16 mouse cellular contexts compared by ENCODE assay signal in the genomic region with DNA sequence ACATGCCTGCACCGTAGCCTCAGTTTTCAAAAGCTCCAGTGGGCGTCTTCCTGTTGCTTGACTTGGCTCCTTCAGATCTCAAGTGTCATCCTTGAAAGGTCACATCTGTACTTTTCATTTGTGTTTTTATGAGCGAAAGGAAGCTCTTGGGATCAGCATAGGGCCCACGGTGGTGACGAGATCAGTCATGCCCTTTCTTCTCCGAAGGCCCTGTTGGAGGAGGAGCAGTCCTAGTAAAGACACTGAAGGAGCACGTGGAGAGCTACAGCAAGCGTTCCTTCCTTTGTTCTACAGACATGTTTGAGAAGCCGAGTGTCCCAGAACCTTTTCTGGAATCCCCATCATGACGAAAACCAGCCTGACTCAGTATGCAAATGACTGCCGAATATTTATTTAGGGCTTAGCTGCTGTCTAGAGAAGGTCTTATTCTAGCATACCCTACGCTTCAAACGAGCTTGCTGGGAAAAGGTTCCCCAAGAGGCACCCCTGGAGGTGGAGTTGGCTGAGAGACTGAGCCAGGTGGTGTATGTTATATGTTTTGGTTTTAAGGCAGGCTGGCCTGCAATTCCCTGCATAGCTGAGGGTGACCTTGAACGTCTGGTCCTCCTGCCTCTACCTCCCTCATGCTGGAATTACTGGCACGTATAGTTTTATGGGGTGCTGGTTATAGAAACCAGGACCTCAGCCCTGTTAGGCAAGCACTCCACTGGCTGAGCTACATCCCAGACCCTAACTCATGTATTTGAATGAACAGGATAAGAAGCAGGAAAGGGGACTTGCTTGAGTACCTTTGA.
DNase-seq lines count a peak whose midpoint lies in the region; ATAC-seq and TF ChIP-seq lines count a peak whose summit lies in the region.
"Had no signal": no experiment of that assay in that cellular context is flagged by ENCODE, and none has a peak within 500 bp of the region (broad histone marks: within the 10 kb centered on the region; RNA-seq: fewer than 3 reads in every experiment).

No protein-coding gene starts in this region.

- H3K4me3 ChIP-seq in kidney, embryonic 16.5 days (ENCODE audit: low read length) = no peak overlapping the region
- H3K4me3 ChIP-seq in CH12.LX (replicated peaks in 1 of 3; ENCODE audit: low read depth in 2 of 3, low read length in 2 of 3, poor library complexity in 1 of 3) = no peak overlapping the region
- H3K4me3 ChIP-seq in embryonic facial prominence, embryonic 12.5 days = no peak overlapping the region
- no peak overlapping the region for H3K4me3 ChIP-seq in limb, embryonic 12.5 days (replicated peaks)
- H3K4me3 ChIP-seq in forebrain, embryonic 12.5 days (replicated peaks) = no peak overlapping the region
- H3K4me3 ChIP-seq: heart, adult 2 months; hindbrain, embryonic 10.5 days had no signal

- ATAC-seq in kidney, embryonic 16.5 days (ENCODE audit: low FRiP score, low TSS enrichment) = no peak
- no peak for ATAC-seq in embryonic facial prominence, embryonic 12.5 days (ENCODE audit: insufficient number of reproducible peaks, insufficient read depth, low FRiP score, low TSS enrichment)
- peak; percentile 55 for ATAC-seq in limb, embryonic 12.5 days (ENCODE audit: insufficient number of reproducible peaks, insufficient read depth, low FRiP score, low TSS enrichment, low read depth)
- no peak for ATAC-seq in forebrain, embryonic 12.5 days (ENCODE audit: low FRiP score)
- ATAC-seq: forebrain, postnatal 0 days had no signal

- no peaks in the 10 kb centered on the region for H3K9me3 ChIP-seq in kidney, embryonic 16.5 days (ENCODE audit: low read length)
- H3K9me3 ChIP-seq in CH12.LX (replicated peaks; ENCODE audit: low read length) = no peaks in the 10 kb centered on the region
- no peaks in the 10 kb centered on the region for H3K9me3 ChIP-seq in embryonic facial prominence, embryonic 12.5 days
- H3K9me3 ChIP-seq in limb, embryonic 12.5 days = no peaks in the 10 kb centered on the region
- H3K9me3 ChIP-seq in forebrain, embryonic 12.5 days = no peaks in the 10 kb centered on the region
- H3K9me3 ChIP-seq: hindbrain, embryonic 10.5 days had no signal

- H3K27me3 ChIP-seq in kidney, embryonic 16.5 days (ENCODE audit: insufficient read depth, low read length) = no peaks in the 10 kb centered on the region
- no peaks in the 10 kb centered on the region for H3K27me3 ChIP-seq in CH12.LX (replicated peaks)
- H3K27me3 ChIP-seq in embryonic facial prominence, embryonic 12.5 days = no peaks in the 10 kb centered on the region
- H3K27me3 ChIP-seq in limb, embryonic 12.5 days = no peaks in the 10 kb centered on the region
- H3K27me3 ChIP-seq in forebrain, embryonic 12.5 days = 0 out of 2 replicates have a peak, but pooled peaks cover 4% of the 10 kb centered on the region

- no peak for TF ChIP-seq EP300 in CH12.LX (IDR thresholded peaks at IDR 0.05; ENCODE audit: low read length)

- no peak for TF ChIP-seq POLR2A in CH12.LX (IDR thresholded peaks at IDR 0.05; ENCODE audit: low read depth, low read length)

- no peak for DNase-seq in kidney, adult 11 months
- peak; percentile 31 for DNase-seq in CH12.LX (ENCODE audit: extremely low read depth)
- DNase-seq in cerebellum, adult 8-10 months = no peak
- no peak for DNase-seq in right cerebral cortex, adult 2 months (ENCODE audit: low spot score in 2 of 2)
- DNase-seq: adrenal gland, postnatal 36 days; cerebellum, postnatal 10 days; forebrain, postnatal 0 days; gastrocnemius, postnatal 10 days; heart, adult 2 months; right cerebral cortex, adult 18-20 months; thymus, postnatal 36 days had no signal

- in situ Hi-C loops in CH12.LX (cut with MboI; ENCODE audit: low pct_ligation_motif_present, low pct_unique_long_range_greater_than_20kb, low sequenced_read_pairs) = no loop called here

- dilution Hi-C loops in CH12.LX (cut with MboI; ENCODE audit: extremely low pct_ligation_motif_present, extremely low pct_unique_long_range_greater_than_20kb, low sequenced_read_pairs) = no loop called here

- no peak for TF ChIP-seq CTCF in CH12.LX (conservative IDR thresholded peaks at IDR 0.05 in 1 of 2, IDR thresholded peaks at IDR 0.05 in 1 of 2; ENCODE audit: low read depth in 2 of 2, low read length in 2 of 2)

- H3K4me2 ChIP-seq in kidney, embryonic 16.5 days (replicated peaks; ENCODE audit: low read depth, low read length) = no peak overlapping the region
- H3K4me2 ChIP-seq in CH12.LX (ENCODE audit: insufficient read depth, low read depth, poor library complexity, severe bottlenecking) = peak overlapping the region; percentile 16; the same call in 1 of the 2 replicates
- H3K4me2 ChIP-seq in embryonic facial prominence, embryonic 12.5 days (replicated peaks) = no peak overlapping the region
- no peak overlapping the region for H3K4me2 ChIP-seq in limb, embryonic 12.5 days
- no peak overlapping the region for H3K4me2 ChIP-seq in forebrain, embryonic 12.5 days

- H3K9ac ChIP-seq in kidney, embryonic 16.5 days (replicated peaks; ENCODE audit: low read length) = no peak overlapping the region
- no peak overlapping the region for H3K9ac ChIP-seq in CH12.LX (ENCODE audit: insufficient read depth, low read depth)
- H3K9ac ChIP-seq in embryonic facial prominence, embryonic 12.5 days = no peak overlapping the region
- H3K9ac ChIP-seq in limb, embryonic 12.5 days (replicated peaks) = no peak overlapping the region
- H3K9ac ChIP-seq in forebrain, embryonic 12.5 days = no peak overlapping the region
- H3K9ac ChIP-seq: forebrain, postnatal 0 days had no signal

- peaks cover 14% of the 10 kb centered on the region for H3K4me1 ChIP-seq in kidney, embryonic 16.5 days (ENCODE audit: insufficient read depth, low read length)
- H3K4me1 ChIP-seq in CH12.LX (ENCODE audit: control insufficient read depth in 1 of 2, insufficient read depth in 2 of 2) = peaks cover 0 to 21% of the 10 kb centered on the region in 2 experiments; a peak in 2 of 4 replicates
- peaks cover 38% of the 10 kb centered on the region for H3K4me1 ChIP-seq in embryonic facial prominence, embryonic 12.5 days
- H3K4me1 ChIP-seq in limb, embryonic 12.5 days (replicated peaks) = peaks cover 43% of the 10 kb centered on the region
- no peaks in the 10 kb centered on the region for H3K4me1 ChIP-seq in forebrain, embryonic 12.5 days

- H3K79me2 ChIP-seq in CH12.LX (replicated peaks; ENCODE audit: control insufficient read depth, extremely low read depth, insufficient read depth, poor library complexity, severe bottlenecking) = no peaks in the 10 kb centered on the region

- H3K27ac ChIP-seq in kidney, embryonic 16.5 days (ENCODE audit: low read length) = peak overlapping the region; percentile 87
- H3K27ac ChIP-seq in CH12.LX (ENCODE audit: insufficient read depth, low read depth) = no peak overlapping the region
- H3K27ac ChIP-seq in embryonic facial prominence, embryonic 12.5 days = peak overlapping the region; percentile 91; the same call in 1 of the 2 replicates
- peak overlapping the region; percentile 90 for H3K27ac ChIP-seq in limb, embryonic 12.5 days
- no peak overlapping the region for H3K27ac ChIP-seq in forebrain, embryonic 12.5 days
- H3K27ac ChIP-seq: heart, adult 2 months; hindbrain, embryonic 10.5 days had no signal

- TF ChIP-seq RAD21 in CH12.LX (IDR thresholded peaks at IDR 0.05; ENCODE audit: low read depth, low read length) = no peak

- H3K36me3 ChIP-seq in kidney, embryonic 16.5 days (ENCODE audit: insufficient read depth, low read length) = no peaks in the 10 kb centered on the region
- no peaks in the 10 kb centered on the region for H3K36me3 ChIP-seq in CH12.LX (replicated peaks in 1 of 2; ENCODE audit: control insufficient read depth in 1 of 2, insufficient read depth in 1 of 2, low read length in 1 of 2)
- H3K36me3 ChIP-seq in embryonic facial prominence, embryonic 12.5 days = no peaks in the 10 kb centered on the region
- H3K36me3 ChIP-seq in limb, embryonic 12.5 days = no peaks in the 10 kb centered on the region
- no peaks in the 10 kb centered on the region for H3K36me3 ChIP-seq in forebrain, embryonic 12.5 days (replicated peaks)
- H3K36me3 ChIP-seq: hindbrain, embryonic 10.5 days had no signal

- 49% methylated on average over 15 of the region's 15 CpGs for WGBS in kidney, embryonic 16.5 days
- 70% methylated on average over 15 of the region's 15 CpGs for WGBS in embryonic facial prominence, embryonic 12.5 days
- WGBS in limb, embryonic 12.5 days = 60% methylated on average over 15 of the region's 15 CpGs
- WGBS in forebrain, embryonic 12.5 days = 81% methylated on average over 15 of the region's 15 CpGs

TF ChIP-seq in CH12.LX, 34 proteins besides CTCF, POLR2A, EP300 and RAD21:
- TF ChIP-seq MAX (IDR thresholded peaks at IDR 0.05; ENCODE audit: low read length) (peak; percentile 47; the same call in 1 of the 2 replicates), ELF1 (IDR thresholded peaks at IDR 0.05; ENCODE audit: low read depth, low read length) (no peak)

Comparison
In these comparisons a context has a peak if more than half of its experiments do, and no peak if none do; other contexts are left out.
1. H3K27ac ChIP-seq: peak in kidney, embryonic 16.5 days (single experiment), embryonic facial prominence, embryonic 12.5 days (single experiment) and limb, embryonic 12.5 days (single experiment); none in CH12.LX (single experiment) and forebrain, embryonic 12.5 days (single experiment).